Mouse (Mus musculus): Measurements from ENCODE around the gene Tssk1. TPM values are rescaled to one million over a fixed set of nuclear protein-coding genes. Genes with fewer than 3 reads are reported as not detected.

Gene Tssk1
- total and polyA plus RNA-seq, 2 experiments from 2014 or later = 0.04 TPM; not detected in 1

- no peaks in the 10 kb centered on the region for H3K36me3 ChIP-seq (ENCODE audit: insufficient read depth, low read length)
- WGBS = 3% methylated on average over 38 of the region's 38 CpGs
Measured at GRCm38 (mm10) chr16:17891567-17891959, 2.5 kb upstream of the Tssk1 start, which contains the start of gene Gm20518. Gm20518 (minus strand) TSS chr16:17891671.

GRCm38 (mm10) chr16:17892606-17893005, 1.4 kb upstream of the Tssk1 start:
- DNase-seq (ENCODE audit: low spot score) (peak; percentile 27), ATAC-seq (no peak)
- Histone ChIP-seq H3K4me3 (ENCODE audit: low read length) (no peak overlapping the region), H3K27me3 (ENCODE audit: insufficient read depth, low read length) (no peaks in the 10 kb centered on the region), H3K9ac (replicated peaks; ENCODE audit: low read length) (no peak overlapping the region), H3K4me2 (ENCODE audit: low read depth, low read length) (no peak overlapping the region), H3K4me1 (ENCODE audit: insufficient read depth, low read length) (peaks cover 19% of the 10 kb centered on the region), H3K27ac (peak overlapping the region; percentile 75; the same call in 1 of the 2 replicates), H3K36me3 (ENCODE audit: insufficient read depth, low read length) (no peaks in the 10 kb centered on the region), H3K9me3 (ENCODE audit: low read length) (no peaks in the 10 kb centered on the region)
- TF ChIP-seq CTCF (IDR thresholded peaks at IDR 0.05; ENCODE audit: low read depth) = no peak
- WGBS = 43% methylated on average over 3 of the region's 3 CpGs

More at GRCm38 (mm10) chr16:17891567-17891959, 2.5 kb upstream of the Tssk1 start, which contains the start of gene Gm20518:
- Histone ChIP-seq H3K9me3 (ENCODE audit: low read length) (no peaks in the 10 kb centered on the region), H3K27ac (peak within 1 kb of the TSS; percentile 97), H3K9ac (replicated peaks; ENCODE audit: low read length) (peak within 1 kb of the TSS; percentile 96), H3K4me2 (ENCODE audit: low read depth, low read length) (peak within 1 kb of the TSS; percentile 84), H3K27me3 (ENCODE audit: insufficient read depth, low read length) (no peaks in the 10 kb centered on the region), H3K4me3 (ENCODE audit: low read length) (peak within 1 kb of the TSS; percentile 58), H3K4me1 (ENCODE audit: insufficient read depth, low read length) (peaks cover 19% of the 10 kb centered on the region)
- DNase-seq (ENCODE audit: low spot score) = peak; percentile 99
- ATAC-seq = peak; percentile 99
- TF ChIP-seq CTCF (IDR thresholded peaks at IDR 0.05; ENCODE audit: low read depth) = peak; percentile 31; the same call in 1 of the 2 replicates

- H3K36me3 ChIP-seq (ENCODE audit: insufficient read depth, low read length) = peaks cover 24% of the 10 kb centered on the region; the same call in 1 of the 2 replicates
- no peak for DNase-seq (ENCODE audit: low spot score)
- no peak overlapping the region for H3K4me3 ChIP-seq (ENCODE audit: low read length)
- TF ChIP-seq CTCF (IDR thresholded peaks at IDR 0.05; ENCODE audit: low read depth) = no peak
- no peak for ATAC-seq
- no peaks in the 10 kb centered on the region for H3K27me3 ChIP-seq (ENCODE audit: insufficient read depth, low read length)
- no peak overlapping the region for H3K4me2 ChIP-seq (ENCODE audit: low read depth, low read length)
- no peak overlapping the region for H3K9ac ChIP-seq (replicated peaks; ENCODE audit: low read length)
- H3K4me1 ChIP-seq (ENCODE audit: insufficient read depth, low read length) = peaks cover 8% of the 10 kb centered on the region; the same call in 1 of the 2 replicates
- H3K27ac ChIP-seq = no peak overlapping the region
- H3K9me3 ChIP-seq (ENCODE audit: low read length) = no peaks in the 10 kb centered on the region
Measured at GRCm38 (mm10) chr16:17896091-17896490, 2.1 kb downstream of the Tssk1 start.

DNA sequence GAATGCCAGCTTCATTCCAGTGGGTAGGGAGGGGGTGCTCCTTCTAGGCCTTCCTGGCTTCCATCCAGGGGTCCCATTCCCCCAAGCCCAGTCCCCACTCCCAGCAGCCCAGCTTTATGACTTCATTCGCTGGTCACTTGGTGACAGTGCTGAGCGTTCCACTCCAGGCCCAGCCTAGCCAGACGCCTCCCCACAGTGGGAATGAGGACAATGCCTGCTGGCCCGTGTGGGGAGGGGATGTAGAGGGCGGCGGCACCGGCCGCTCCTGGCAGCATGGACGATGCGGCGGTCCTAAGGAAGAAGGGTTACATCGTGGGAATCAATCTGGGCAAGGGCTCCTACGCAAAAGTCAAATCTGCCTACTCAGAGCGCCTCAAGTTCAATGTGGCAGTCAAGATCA, 4.4 kb downstream of the Tssk1 start, which contains the start of the genes Dgcr2 and Tssk2:
TSS of gene Dgcr2 (minus strand) at position 101 of the 400 bp plus-strand sequence.
TSS of gene Tssk2 (plus strand) at position 176 of the 400 bp plus-strand sequence.
- Histone ChIP-seq H3K27me3 (ENCODE audit: insufficient read depth, low read length) (no peaks in the 10 kb centered on the region), H3K4me1 (ENCODE audit: insufficient read depth, low read length) (no peaks in the 10 kb centered on the region), H3K9ac (replicated peaks; ENCODE audit: low read length) (no peak within 1 kb of the TSS), H3K4me3 (ENCODE audit: low read length) (no peak within 1 kb of the TSS), H3K27ac (no peak within 1 kb of the TSS), H3K36me3 (ENCODE audit: insufficient read depth, low read length) (peaks cover 46% of the 10 kb centered on the region), H3K4me2 (ENCODE audit: low read depth, low read length) (no peak within 1 kb of the TSS), H3K9me3 (ENCODE audit: low read length) (no peaks in the 10 kb centered on the region)
- DNase-seq (ENCODE audit: low spot score) (no peak), ATAC-seq (peak; percentile 10; the same call in 1 of the 2 replicates)
- WGBS = 85% methylated on average over 14 of the region's 14 CpGs
- no peak for TF ChIP-seq CTCF (IDR thresholded peaks at IDR 0.05; ENCODE audit: low read depth)

- Histone ChIP-seq H3K4me3 (ENCODE audit: low read length) (peak within 1 kb of the TSS; percentile 59), H3K4me2 (ENCODE audit: low read depth, low read length) (peak within 1 kb of the TSS; percentile 93), H3K4me1 (ENCODE audit: insufficient read depth, low read length) (peaks cover 16% of the 10 kb centered on the region), H3K36me3 (ENCODE audit: insufficient read depth, low read length) (peaks cover 32% of the 10 kb centered on the region), H3K27me3 (ENCODE audit: insufficient read depth, low read length) (peaks cover 30% of the 10 kb centered on the region), H3K9ac (replicated peaks; ENCODE audit: low read length) (peak within 1 kb of the TSS; percentile 56), H3K27ac (peak within 1 kb of the TSS; percentile 42), H3K9me3 (ENCODE audit: low read length) (no peaks in the 10 kb centered on the region)
- TF ChIP-seq CTCF (IDR thresholded peaks at IDR 0.05; ENCODE audit: low read depth) = peak; percentile 81
- peak; percentile 99 for DNase-seq (ENCODE audit: low spot score)
- under 1% methylated on average over 35 of the region's 35 CpGs for WGBS
- peak; percentile 95 for ATAC-seq
Measured at GRCm38 (mm10) chr16:17911052-17911595, 17.1 kb downstream of the Tssk1 start, which contains the start of gene Ess2. Ess2 (minus strand) TSS chr16:17911348.

DNA sequence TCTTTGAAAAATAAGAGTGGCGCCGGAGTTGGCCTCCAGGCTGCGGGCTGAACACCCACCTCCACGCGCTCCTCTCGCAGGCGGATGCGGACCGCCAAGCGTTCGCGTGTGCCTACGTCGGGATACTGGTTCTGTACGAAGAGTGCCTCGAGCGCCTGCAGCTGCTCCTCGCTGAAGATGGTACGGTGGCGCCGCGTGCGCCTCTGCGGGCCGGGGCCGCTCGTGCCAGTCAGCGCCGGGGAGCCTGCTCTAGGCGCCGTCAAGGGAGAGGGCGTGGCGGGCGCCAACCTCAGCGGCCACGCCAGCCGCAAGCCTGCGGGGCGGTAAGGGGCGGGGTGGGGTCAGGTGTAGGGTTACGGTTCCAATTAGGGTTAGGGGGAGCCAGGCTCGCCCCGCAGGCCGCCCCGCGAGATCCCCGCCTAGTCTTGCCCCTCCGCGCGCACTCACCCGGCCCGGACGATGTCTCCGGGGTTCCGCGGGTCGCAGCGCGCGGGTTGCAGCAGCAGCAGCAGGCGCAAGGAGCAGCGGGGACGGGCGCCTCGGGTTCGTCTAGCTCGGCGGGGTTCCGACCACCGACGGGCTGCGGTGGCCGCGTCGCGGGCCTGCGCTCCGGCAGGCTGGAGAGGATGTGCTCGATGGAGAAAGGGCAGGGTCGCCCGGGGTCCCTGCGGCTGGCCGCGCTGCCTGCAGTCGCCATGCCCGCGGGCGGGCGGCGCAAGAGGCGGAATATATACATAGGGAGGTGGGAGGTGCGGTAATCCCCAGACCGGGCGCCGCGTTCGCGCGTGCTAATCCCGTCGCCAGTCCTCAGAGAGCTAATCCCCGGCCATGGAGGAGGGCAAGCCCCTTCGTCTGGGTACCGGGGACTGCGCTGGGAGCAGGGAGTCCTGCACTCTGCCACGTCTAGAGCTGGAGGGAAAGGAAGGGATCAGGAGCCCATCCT, 20.6 kb downstream of the Tssk1 start, which contains the start of gene Gsc2:
TSS of gene Gsc2 (minus strand) at position 753 of the 943 bp plus-strand sequence.
- Histone ChIP-seq H3K36me3 (ENCODE audit: insufficient read depth, low read length) (no peaks in the 10 kb centered on the region), H3K27ac (no peak within 1 kb of the TSS), H3K9ac (replicated peaks; ENCODE audit: low read length) (peak within 1 kb of the TSS; percentile 28; the same call in 1 of the 2 replicates), H3K9me3 (ENCODE audit: low read length) (no peaks in the 10 kb centered on the region), H3K27me3 (ENCODE audit: insufficient read depth, low read length) (peaks cover 37% of the 10 kb centered on the region), H3K4me3 (ENCODE audit: low read length) (peak within 1 kb of the TSS; percentile 32), H3K4me2 (ENCODE audit: low read depth, low read length) (peak within 1 kb of the TSS; percentile 51), H3K4me1 (ENCODE audit: insufficient read depth, low read length) (peaks cover 16% of the 10 kb centered on the region)
- TF ChIP-seq CTCF (IDR thresholded peaks at IDR 0.05; ENCODE audit: low read depth) = no peak
- no peak; the same call in 1 of the 2 replicates for ATAC-seq
- 2% methylated on average over 95 of the region's 106 CpGs for WGBS
- DNase-seq (ENCODE audit: low spot score) = peak; percentile 28

Measured in hindbrain, postnatal 0 days (tissue).